Mouse (Mus musculus) heart, postnatal 10 days (tissue): ENCODE results near the gene Eps8. TPM values are rescaled to one million over a fixed set of nuclear protein-coding genes. Genes with fewer than 3 reads are reported as not detected.
A peak's percentile ranks its signal among the peaks of the same experiment; 100 is the strongest.
"Not testable (repeated sequence)": the region's sequence is repeated elsewhere in the genome, so short reads cannot be mapped to it uniquely, and the experiment has no call there.

Source experiments
- DNase-seq, 2 experiments: peaks; one replicate each; pipeline ENCODE4 v3.0.0; 2021
- intact Hi-C: fragments of 180-260 bp; cut with DNase I; formaldehyde crosslinking; loops from one replicate; pipeline ENCODE4 v1.15.1; 2025
- total RNA-seq, 2 experiments: library from RNA; stranded (reverse); gene quantifications; 2 replicates each; pipeline ENCODE4 v1.2.3; 2021

Gene Eps8
- total RNA-seq, 2 experiments from 2014 or later = 20.4 to 25.2 TPM

- DNase-seq = no peak
- intact Hi-C loops = no loop called here
Measured at GRCm38 (mm10) chr6:137493211-137494135, 161.2 kb downstream of the Eps8 start.

- DNase-seq = no peak
- intact Hi-C loops = no loop called here
Measured at GRCm38 (mm10) chr6:137492582-137492981, 162.1 kb downstream of the Eps8 start.

- intact Hi-C loops = no loop called here
- no peak for DNase-seq
Measured at GRCm38 (mm10) chr6:137491659-137492058, 163.0 kb downstream of the Eps8 start.

GRCm38 (mm10) chr6:137490115-137490514 is 164.6 kb downstream of the Eps8 start:
- intact Hi-C loops = no loop called here
- DNase-seq = no peak

GRCm38 (mm10) chr6:137487443-137487842 is 167.2 kb downstream of the Eps8 start:
- intact Hi-C loops = no loop called here
- peak; percentile 61 to 69 for DNase-seq

GRCm38 (mm10) chr6:137482891-137483290 is 171.8 kb downstream of the Eps8 start:
- intact Hi-C loops = no loop called here
- no peak for DNase-seq

GRCm38 (mm10) chr6:137475695-137476094 is 179.0 kb downstream of the Eps8 start:
- intact Hi-C loops, DNase-seq: not testable (repeated sequence)

- intact Hi-C loops = no loop called here
- no peak for DNase-seq
Measured at GRCm38 (mm10) chr6:137473433-137473832, 181.2 kb downstream of the Eps8 start.

- DNase-seq = no peak
- intact Hi-C loops = no loop called here
Measured at GRCm38 (mm10) chr6:137472129-137472528, 182.5 kb downstream of the Eps8 start.

GRCm38 (mm10) chr6:137470901-137471598 is 183.6 kb downstream of the Eps8 start:
- DNase-seq = peak; percentile 90 to 93
- intact Hi-C loops = no loop called here

GRCm38 (mm10) chr6:137469541-137469940 is 185.1 kb downstream of the Eps8 start:
- DNase-seq = no peak
- intact Hi-C loops = no loop called here

- DNase-seq = no peak
- intact Hi-C loops = no loop called here
Measured at GRCm38 (mm10) chr6:137467696-137468095, 187.0 kb downstream of the Eps8 start.

- DNase-seq = no peak
- intact Hi-C loops = no loop called here
Measured at GRCm38 (mm10) chr6:137466256-137466655, 188.4 kb downstream of the Eps8 start.

- intact Hi-C loops = loop anchor here (2.0 kb wide), 1 partner anchor 184 kb away; no protein-coding TSS in a partner anchor
- peak; percentile 91 to 92 for DNase-seq
Measured at GRCm38 (mm10) chr6:137465253-137465652, 189.4 kb downstream of the Eps8 start.

- no peak for DNase-seq
- intact Hi-C loops = loop anchor here (2.0 kb wide), 1 partner anchor 185 kb away; no protein-coding TSS in a partner anchor
Measured at GRCm38 (mm10) chr6:137463771-137464170, 190.9 kb downstream of the Eps8 start.

- intact Hi-C loops = no loop called here
- DNase-seq = no peak
Measured at GRCm38 (mm10) chr6:137458136-137458535, 196.5 kb downstream of the Eps8 start.

- intact Hi-C loops = loop anchor here (2.0 kb wide), 1 partner anchor 192 kb away; no protein-coding TSS in a partner anchor
Measured at GRCm38 (mm10) chr6:137457210-137457609, 197.5 kb downstream of the Eps8 start.

GRCm38 (mm10) chr6:137456064-137456463 is 198.6 kb downstream of the Eps8 start:
- intact Hi-C loops = loop anchor here (2.0 kb wide), 1 partner anchor 193 kb away; no protein-coding TSS in a partner anchor
- DNase-seq = no peak

More at GRCm38 (mm10) chr6:137457210-137457609, 197.5 kb downstream of the Eps8 start:
- DNase-seq = peak; percentile 44 to 45

GRCm38 (mm10) chr6:137455537-137456041 is 199.1 kb downstream of the Eps8 start:
- peak; percentile 73 to 76 for DNase-seq
- intact Hi-C loops = loop anchor here (1.0 to 2.0 kb wide), 3 partner anchors 103 to 269 kb away; no protein-coding TSS in a partner anchor

GRCm38 (mm10) chr6:137446116-137446515 is 208.6 kb downstream of the Eps8 start:
- DNase-seq, intact Hi-C loops: not testable (repeated sequence)

- intact Hi-C loops = no loop called here
- DNase-seq = no peak
Measured at GRCm38 (mm10) chr6:137443089-137443488, 211.6 kb downstream of the Eps8 start.
